Mouse (Mus musculus) hindbrain, postnatal 0 days (tissue): ENCODE measurements around the gene Zbtb17. TPM values are rescaled to one million over a fixed set of nuclear protein-coding genes. Genes with fewer than 3 reads are reported as not detected.

Source experiments
- ATAC-seq: fragments of 200-750 bp; cut with Nextera tagmentation; 2 replicates; pipeline ENCODE4 v1.8.0; 2017; ENCODE audit warnings: mild to moderate bottlenecking, moderate TSS enrichment, moderate library complexity
- DNase-seq: peaks from one replicate; pipeline ENCODE4 v3.0.0-alpha.2; 2015; ENCODE audit warnings: low spot score
- H3K27ac ChIP-seq: fragments of 300-500 bp; sonication (generic); 2 replicates; pipeline ENCODE4 v1.5.1; 2014; ENCODE audit warnings: mild to moderate bottlenecking
- H3K27me3 ChIP-seq: fragments of 300-500 bp; sonication (generic); 2 replicates; pipeline ENCODE4 v1.6.1; 2014; ENCODE audit warnings: low read length, mixed read lengths; ENCODE audit not compliant: insufficient read depth
- H3K36me3 ChIP-seq: fragments of 300-500 bp; sonication (generic); 2 replicates; pipeline ENCODE4 v1.6.1; 2014; ENCODE audit warnings: low read length, mixed read lengths; ENCODE audit not compliant: insufficient read depth
- H3K4me1 ChIP-seq: fragments of 300-500 bp; sonication (generic); 2 replicates; pipeline ENCODE4 v1.6.1; 2014; ENCODE audit warnings: antibody characterized with exemption, low read length, mixed read lengths; ENCODE audit not compliant: insufficient read depth
- H3K4me2 ChIP-seq: fragments of 300-500 bp; sonication (generic); 2 replicates; pipeline ENCODE4 v1.6.1; 2014; ENCODE audit warnings: low read depth, mild to moderate bottlenecking, low read length, moderate library complexity, mixed read lengths
- H3K4me3 ChIP-seq: fragments of 300-500 bp; sonication (generic); 2 replicates; pipeline ENCODE4 v1.5.1; 2014; ENCODE audit warnings: low read length
- H3K9ac ChIP-seq: fragments of 300-500 bp; sonication (generic); replicated peaks from 2 replicates; pipeline ENCODE4 v1.6.1; 2014; ENCODE audit warnings: mild to moderate bottlenecking, low read length, moderate library complexity, mixed read lengths
- H3K9me3 ChIP-seq: fragments of 300-500 bp; sonication (generic); 2 replicates; pipeline ENCODE4 v1.6.1; 2016; ENCODE audit warnings: low read length, mixed read lengths
- CTCF ChIP-seq: IDR thresholded peaks from 2 replicates; pipeline ENCODE4 v1.5.1; 2016; ENCODE audit warnings: antibody characterized with exemption, control low read depth, low read depth
- WGBS: fragments of 180-500 bp; shearing (Covaris S2); extraction: QIAGEN DNeasy Blood & Tissue Kit; methylation state at CpG from one replicate; pipeline ENCODE4 v1.1.7; 2014; 5-methylcytosine and 5-hydroxymethylcytosine counted together
- polyA plus RNA-seq: library from polyadenylated mRNA; unstranded; fragments of >200 nt; fragmentation: Nextera tagmentation; extraction: Ambion mirVana; gene quantifications from 2 replicates; pipeline ENCODE4 v1.2.1, GENCODE M21; 2015
- total RNA-seq: library from RNA; depleted of rRNA; stranded (reverse); fragments of >200 nt; gene quantifications from 2 replicates; pipeline ENCODE4 v1.2.3, GENCODE M21; 2014

The Zbtb17 gene
- total and polyA plus RNA-seq, 2 experiments from 2014 or later: 28.8 to 36.2 TPM

DNA sequence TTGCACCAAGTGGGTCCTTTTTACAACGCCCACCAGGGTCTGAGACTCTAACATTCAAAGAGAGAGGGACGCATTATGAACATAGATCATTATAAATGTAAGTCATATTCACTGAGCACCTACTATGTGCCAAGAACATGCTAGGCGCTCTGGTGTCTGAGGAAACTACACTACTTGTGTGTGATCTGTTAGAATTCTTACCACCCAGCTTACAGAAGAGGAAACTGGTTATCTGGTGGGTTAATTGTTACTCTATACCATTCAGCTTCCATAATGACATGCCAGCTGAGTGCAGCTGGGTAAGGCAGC lies 39.2 kb upstream of the Zbtb17 start:
- TF ChIP-seq CTCF: no peak
- no peak overlapping the region for H3K9ac ChIP-seq
- no peak for ATAC-seq

DNA sequence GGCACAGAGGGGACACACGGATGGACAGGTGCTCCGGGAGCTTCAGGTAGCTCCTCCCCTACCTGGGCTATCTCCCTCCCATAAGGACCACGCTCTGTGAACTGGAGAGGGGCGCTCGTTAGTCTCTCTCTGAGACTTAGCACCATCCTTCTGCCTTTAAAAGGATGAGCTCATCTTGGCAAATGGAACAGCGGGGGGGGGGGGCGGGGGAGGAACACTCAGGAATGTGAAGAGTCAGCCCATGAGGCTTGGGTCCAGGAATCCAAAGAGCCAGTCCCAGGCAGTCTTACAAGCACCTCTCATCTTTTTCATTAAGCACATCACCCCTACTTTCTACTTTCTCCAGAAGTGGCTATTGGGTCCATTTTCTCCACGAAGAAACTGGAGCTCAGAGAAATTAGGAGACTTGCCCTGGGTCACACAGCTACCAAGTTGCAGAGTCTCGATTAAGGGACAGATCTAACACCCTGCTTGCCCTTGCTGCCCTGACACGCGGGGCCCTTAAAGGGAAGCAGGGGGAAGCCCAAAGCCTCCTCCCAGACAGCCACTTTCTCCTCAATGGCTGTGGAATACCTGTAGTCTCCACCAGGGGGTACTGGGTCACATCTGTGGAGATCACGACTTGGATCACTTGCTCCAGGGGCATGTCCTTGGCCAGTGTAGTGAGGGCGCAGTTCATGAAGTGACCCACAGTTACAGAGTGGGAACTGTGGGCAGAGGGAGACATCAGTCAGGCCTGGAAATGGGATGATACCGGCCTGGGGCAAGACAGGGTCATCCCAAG lies 37.7 kb upstream of the Zbtb17 start:
- Histone ChIP-seq H3K9me3 (no peaks in the 10 kb centered on the region), H3K4me3 (no peak overlapping the region), H3K9ac (no peak overlapping the region), H3K4me1 (no peaks in the 10 kb centered on the region), H3K4me2 (no peak overlapping the region), H3K27me3 (no peaks in the 10 kb centered on the region), H3K36me3 (no peaks in the 10 kb centered on the region), H3K27ac (no peak overlapping the region)
- ATAC-seq: no peak
- TF ChIP-seq CTCF: peak; percentile 77
- DNase-seq: peak; percentile 40
- 55% methylated on average over 12 of the region's 14 CpGs for WGBS

More for the DNA sequence above, 39.2 kb upstream of the Zbtb17 start:
- no peak for DNase-seq
- Histone ChIP-seq H3K4me3 (no peak overlapping the region), H3K4me1 (no peaks in the 10 kb centered on the region), H3K9me3 (no peaks in the 10 kb centered on the region), H3K27ac (no peak overlapping the region), H3K36me3 (no peaks in the 10 kb centered on the region), H3K4me2 (no peak overlapping the region), H3K27me3 (no peaks in the 10 kb centered on the region)
- WGBS: 81% methylated on average over 3 of the region's 3 CpGs

- ATAC-seq (no peak), DNase-seq (no peak)
- no peak overlapping the region for H3K4me3 ChIP-seq
- H3K9me3 ChIP-seq: no peaks in the 10 kb centered on the region
- H3K36me3 ChIP-seq: no peaks in the 10 kb centered on the region
- H3K27me3 ChIP-seq: no peaks in the 10 kb centered on the region
- WGBS: 93% methylated on average over 3 of the region's 3 CpGs
- H3K4me1 ChIP-seq: no peaks in the 10 kb centered on the region
- TF ChIP-seq CTCF: no peak
- H3K27ac ChIP-seq: no peak overlapping the region
- no peak overlapping the region for H3K4me2 ChIP-seq
- H3K9ac ChIP-seq: no peak overlapping the region
Observed at GRCm38 (mm10) chr4:141408577-141408976, 35.9 kb upstream of the Zbtb17 start.

- no peak overlapping the region for H3K9ac ChIP-seq
- no peaks in the 10 kb centered on the region for H3K4me1 ChIP-seq
- no peak overlapping the region for H3K4me2 ChIP-seq
- WGBS: 13% methylated on average over 22 of the region's 22 CpGs
- no peaks in the 10 kb centered on the region for H3K27me3 ChIP-seq
- peak; percentile 39 for TF ChIP-seq CTCF
- no peak for ATAC-seq
- H3K4me3 ChIP-seq: no peak overlapping the region
- no peak for DNase-seq
- H3K9me3 ChIP-seq: no peaks in the 10 kb centered on the region
- H3K36me3 ChIP-seq: no peaks in the 10 kb centered on the region
- H3K27ac ChIP-seq: no peak overlapping the region
Observed at GRCm38 (mm10) chr4:141411430-141411992, 32.9 kb upstream of the Zbtb17 start.

DNA sequence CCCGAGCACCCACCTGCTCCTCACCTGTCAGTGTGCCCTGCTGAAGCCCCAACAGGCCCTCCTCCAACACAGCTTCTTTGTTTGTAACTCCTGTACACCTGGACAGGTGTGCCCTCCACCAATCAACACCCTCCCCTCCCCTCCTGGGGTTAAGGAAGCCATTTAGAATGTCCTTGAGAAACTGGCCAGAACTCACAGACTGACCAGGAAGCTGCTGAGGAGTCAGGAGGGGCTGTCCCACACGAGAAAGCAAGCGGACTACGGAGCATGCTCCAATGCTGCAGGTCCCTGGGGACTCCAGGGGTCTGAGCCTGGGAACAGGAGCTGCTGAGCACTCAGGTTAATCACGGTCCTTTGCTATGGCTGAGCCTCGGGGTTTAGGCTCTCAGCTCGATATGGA lies 28.5 kb upstream of the Zbtb17 start, which contains the start of gene Clcnkb:
Clcnkb (minus strand) TSS at position 91 of the 400 bp plus-strand sequence.
- WGBS: 66% methylated on average over 7 of the region's 7 CpGs
- TF ChIP-seq CTCF: no peak
- no peak for DNase-seq

DNA sequence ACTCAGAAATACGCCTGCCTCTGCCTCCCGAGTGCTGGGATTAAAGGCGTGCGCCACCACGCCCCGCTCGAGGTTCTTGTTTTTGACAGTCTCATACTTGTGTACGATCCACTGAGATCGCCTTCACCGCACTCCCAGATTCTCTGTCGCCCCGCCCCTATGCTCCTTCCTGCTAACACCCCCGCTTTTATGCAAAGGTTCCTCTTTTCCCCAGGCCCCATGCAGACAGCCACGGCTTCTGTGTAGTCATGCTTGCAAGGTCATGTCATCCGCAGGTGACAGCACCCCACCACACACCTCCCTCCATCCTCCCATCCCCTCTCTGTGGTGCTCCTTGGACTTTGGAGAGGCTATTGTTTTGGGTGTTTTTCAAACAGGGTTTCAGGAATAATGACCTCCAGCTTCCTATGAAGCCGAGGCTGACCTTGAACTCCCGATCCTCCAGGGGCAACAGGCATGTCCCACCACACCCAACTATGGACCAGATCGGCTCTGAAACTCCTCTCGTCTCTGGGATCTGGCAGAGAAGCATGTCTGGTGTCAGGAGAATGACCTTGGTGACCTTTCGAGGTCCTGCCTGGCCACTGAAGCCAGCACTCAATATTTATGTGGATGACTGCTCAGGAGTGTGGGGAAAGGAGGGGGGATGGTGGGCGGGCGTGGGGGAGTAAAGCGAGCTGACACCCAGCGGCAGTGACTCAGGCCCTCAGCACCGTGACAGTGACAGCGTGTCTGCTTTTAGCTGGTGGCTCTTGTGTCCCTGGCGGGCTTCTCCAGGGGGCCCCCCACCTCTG lies 24.9 kb upstream of the Zbtb17 start:
- Histone ChIP-seq H3K9me3 (no peaks in the 10 kb centered on the region), H3K4me2 (no peak overlapping the region), H3K27me3 (no peaks in the 10 kb centered on the region), H3K4me1 (no peaks in the 10 kb centered on the region; the same call in 1 of the 2 replicates), H3K9ac (no peak overlapping the region), H3K4me3 (no peak overlapping the region), H3K27ac (no peak overlapping the region), H3K36me3 (no peaks in the 10 kb centered on the region)
- WGBS: 63% methylated on average over 27 of the region's 27 CpGs
- DNase-seq (no peak), ATAC-seq (no peak)
- no peak for TF ChIP-seq CTCF

More for the DNA sequence above, 28.5 kb upstream of the Zbtb17 start, which contains the start of gene Clcnkb:
- H3K4me1 ChIP-seq: no peaks in the 10 kb centered on the region
- H3K9me3 ChIP-seq: no peaks in the 10 kb centered on the region
- no peak within 1 kb of the TSS for H3K27ac ChIP-seq
- no peak within 1 kb of the TSS for H3K4me2 ChIP-seq
- ATAC-seq: no peak
- H3K9ac ChIP-seq: no peak within 1 kb of the TSS
- H3K27me3 ChIP-seq: no peaks in the 10 kb centered on the region
- H3K36me3 ChIP-seq: no peaks in the 10 kb centered on the region
- H3K4me3 ChIP-seq: no peak within 1 kb of the TSS
